Comparison of ENCODE assay signal across 19 mouse cellular contexts in the genomic region with DNA sequence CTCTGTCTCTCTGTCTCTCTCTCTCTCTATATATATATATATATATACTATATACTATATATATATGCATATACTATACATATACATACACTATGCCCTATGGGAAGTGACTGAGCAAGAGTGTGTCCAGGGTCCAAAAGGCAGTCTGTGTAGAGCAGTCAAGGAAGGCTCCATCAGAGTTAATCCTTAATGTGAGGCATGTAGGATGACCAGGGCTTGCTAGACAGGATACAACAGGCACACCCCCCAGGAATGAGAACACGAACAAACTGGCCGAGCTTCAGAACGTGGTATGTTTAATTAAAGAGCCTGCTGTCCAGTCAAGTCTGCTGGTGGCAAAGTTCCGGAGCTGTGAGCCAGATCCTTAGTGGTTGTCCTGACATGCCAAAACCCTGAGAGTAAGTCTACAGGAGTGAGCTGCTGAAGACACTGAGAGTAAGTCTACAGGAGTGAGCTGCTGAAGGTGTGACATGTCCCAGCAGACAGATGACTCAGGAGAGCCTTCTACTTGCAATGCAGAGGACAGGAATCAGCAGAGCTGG. TPM values are rescaled to one million over a fixed set of nuclear protein-coding genes. Genes with fewer than 3 reads are reported as not detected.
A peak's percentile ranks its signal among the peaks of the same experiment; 100 is the strongest.
DNase-seq lines count a peak whose midpoint lies in the region; TF ChIP-seq lines count a peak whose summit lies in the region.
"Had no signal": no experiment of that assay in that cellular context is flagged by ENCODE, and none has a peak within 500 bp of the region (broad histone marks: within the 10 kb centered on the region; RNA-seq: fewer than 3 reads in every experiment).

No protein-coding gene starts in this region.

- intact Hi-C loops in gastrocnemius, adult 2 months (cut with DNase I): no loop called here

- no peak overlapping the region for H3K4me3 ChIP-seq in gastrocnemius, adult 2 months
- H3K4me3 ChIP-seq: embryonic facial prominence, embryonic 15.5 days; erythroblast, embryonic 14.5 days; forebrain, embryonic 15.5 days; heart, embryonic 15.5 days; hindbrain, embryonic 10.5 days; hindbrain, embryonic 15.5 days had no signal

- DNase-seq in cerebellum, postnatal 10 days: peak; percentile 29 to 36
- no peak for DNase-seq in cerebellum, adult 11-12 months
- no peak for DNase-seq in gastrocnemius, adult 2 months
- no peak for DNase-seq in gastrocnemius, adult 8-10 months (ENCODE audit: low spot score in 2 of 2)
- peak; percentile 12 for DNase-seq in kidney, postnatal 14 days
- no peak for DNase-seq in kidney, adult 9 months
- DNase-seq in yolk sac, embryonic 10.5 days (ENCODE audit: low spot score): peak; percentile 12
- DNase-seq in spleen, postnatal 14 days (ENCODE audit: low spot score in 2 of 2): no peak
- DNase-seq: adrenal gland, postnatal 10 days; B cell, adult 2 months; cerebellum, adult 8-10 months; gastrocnemius, postnatal 36 days; heart, adult 18-20 months had no signal

- TF ChIP-seq CTCF in gastrocnemius, adult 2 months (IDR thresholded peaks at IDR 0.05): peak; percentile 14; the same call in 1 of the 2 replicates

- no peak overlapping the region for H3K27ac ChIP-seq in gastrocnemius, adult 2 months
- H3K27ac ChIP-seq: embryonic facial prominence, embryonic 15.5 days; forebrain, embryonic 15.5 days; heart, embryonic 15.5 days; hindbrain, embryonic 10.5 days; hindbrain, embryonic 15.5 days had no signal

RNA-seq across cellular contexts. Expression of a gene that starts 18.6 kb away (rescaled TPM):
- 1 to 10 TPM; 4.7 to 7.8 TPM for total RNA-seq in gastrocnemius, adult 2 months (2021)
- 1 to 10 TPM; 4.5 to 6.4 (median 5.7) TPM for total RNA-seq in gastrocnemius, adult 8-10 months (2022)

RNA-seq across cellular contexts. Expression of a gene that starts 28.9 kb away (rescaled TPM):
- total RNA-seq in gastrocnemius, adult 2 months (2021): 1 to 10 TPM; 2.5 to 3.1 TPM
- total RNA-seq in gastrocnemius, adult 8-10 months (2022): 1 to 10 TPM; 2.9 to 4.4 (median 3.3) TPM

Comparison
In these comparisons a context has a peak if more than half of its experiments do, and no peak if none do; other contexts are left out.
1. DNase-seq: peak in cerebellum, postnatal 10 days (2 of 2), kidney, postnatal 14 days (single experiment) and yolk sac, embryonic 10.5 days (single experiment); none in cerebellum, adult 11-12 months (single experiment), gastrocnemius, adult 2 months (single experiment), gastrocnemius, adult 8-10 months (0 of 2), kidney, adult 9 months (single experiment) and spleen, postnatal 14 days (0 of 2).